Mouse (Mus musculus) lung, postnatal 25 days (tissue): ENCODE results near the gene Il2.

Experiments
- DNase-seq: peaks from one replicate; pipeline ENCODE4 v3.0.0; 2022; ENCODE audit warnings: low spot score

Gene Il2

GRCm38 (mm10) chr3:37125655-37126054 lies at the start of gene Il2:
TSS of gene Il2 (minus strand) at chr3:37125959.
- DNase-seq = no peak

DNA sequence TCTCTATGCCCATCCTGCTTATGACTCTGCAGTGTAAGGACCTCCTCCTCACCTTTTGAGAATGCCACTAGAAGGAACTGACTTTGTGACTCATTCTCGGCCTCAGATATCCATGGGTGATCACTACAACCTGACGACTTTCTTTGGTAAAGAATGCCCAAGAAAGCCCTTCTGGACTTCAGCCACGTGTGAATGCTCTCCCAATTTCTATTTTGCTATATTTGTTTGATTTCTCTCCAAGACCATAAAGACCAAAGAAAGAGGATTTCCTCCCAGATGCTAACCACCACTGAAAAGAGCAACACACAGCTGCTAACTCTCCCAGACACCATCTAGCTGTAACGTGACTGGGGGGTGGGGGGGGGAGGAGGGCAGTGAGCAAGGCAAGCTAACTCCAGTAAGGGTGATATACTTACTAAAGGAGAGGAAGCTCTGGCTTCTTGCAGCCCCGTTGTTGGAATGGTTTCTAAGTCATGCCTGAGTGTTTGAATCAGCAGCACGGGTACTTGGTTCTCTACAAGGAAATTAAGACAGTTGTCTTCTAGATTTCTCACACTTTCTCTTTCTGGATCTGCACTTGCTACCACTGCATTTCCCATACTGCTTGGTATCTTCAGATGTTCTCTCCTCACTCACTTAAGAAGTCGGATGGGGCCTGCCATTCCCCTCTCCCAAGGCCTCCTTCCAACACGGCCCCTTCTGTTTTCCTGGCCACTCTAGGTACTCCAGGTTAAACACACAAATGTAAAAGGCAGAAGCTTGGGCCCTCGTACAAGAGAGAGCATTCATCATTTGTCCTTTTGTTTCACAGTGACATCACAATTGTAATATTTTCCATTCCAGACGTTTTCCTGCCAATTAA lies 49.2 kb upstream of the Il2 start:
- DNase-seq = no peak

- DNase-seq = peak; percentile 7
Measured at GRCm38 (mm10) chr3:37173285-37173684, 47.5 kb upstream of the Il2 start.

DNA sequence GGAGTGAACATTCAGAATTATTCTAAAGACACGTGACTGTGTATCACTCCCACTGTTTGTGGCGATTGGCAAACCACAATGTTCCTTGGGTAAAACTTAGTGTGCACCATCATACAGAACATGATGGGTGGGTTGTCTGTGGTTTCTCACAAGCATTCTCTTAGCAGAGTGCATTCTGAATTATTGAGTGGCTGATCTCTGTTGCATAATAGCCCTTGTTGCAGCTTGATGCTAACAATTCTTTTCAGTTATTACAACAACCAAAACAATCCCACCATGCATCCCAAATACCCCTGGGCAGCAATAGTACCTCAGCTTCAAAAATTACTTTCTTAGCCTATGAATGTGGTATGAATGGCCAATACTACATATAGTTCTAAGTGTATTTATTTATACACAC lies 43.5 kb upstream of the Il2 start:
- DNase-seq = no peak

DNA sequence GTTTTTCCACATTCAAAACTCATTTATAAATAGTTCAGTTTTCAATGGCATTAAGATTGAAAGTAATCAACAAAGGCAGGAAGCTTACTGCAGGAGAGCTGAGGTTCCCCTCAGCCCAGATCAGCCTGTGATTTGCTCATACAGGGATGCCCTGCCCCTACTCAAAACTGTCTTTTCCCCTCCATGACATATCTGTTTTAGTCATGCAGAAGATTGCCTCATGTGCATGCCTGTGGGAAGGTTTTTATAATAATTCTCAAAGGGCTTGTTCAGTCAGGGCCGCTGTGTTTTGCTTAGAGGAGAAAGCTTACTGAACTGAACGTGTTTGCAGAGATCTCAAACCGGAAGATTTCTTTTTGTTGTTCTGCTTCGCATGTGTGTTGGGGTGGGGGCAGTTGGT lies 35.3 kb upstream of the Il2 start:
- DNase-seq = no peak

GRCm38 (mm10) chr3:37158246-37158645 lies 32.5 kb upstream of the Il2 start:
- DNase-seq = no peak

DNA sequence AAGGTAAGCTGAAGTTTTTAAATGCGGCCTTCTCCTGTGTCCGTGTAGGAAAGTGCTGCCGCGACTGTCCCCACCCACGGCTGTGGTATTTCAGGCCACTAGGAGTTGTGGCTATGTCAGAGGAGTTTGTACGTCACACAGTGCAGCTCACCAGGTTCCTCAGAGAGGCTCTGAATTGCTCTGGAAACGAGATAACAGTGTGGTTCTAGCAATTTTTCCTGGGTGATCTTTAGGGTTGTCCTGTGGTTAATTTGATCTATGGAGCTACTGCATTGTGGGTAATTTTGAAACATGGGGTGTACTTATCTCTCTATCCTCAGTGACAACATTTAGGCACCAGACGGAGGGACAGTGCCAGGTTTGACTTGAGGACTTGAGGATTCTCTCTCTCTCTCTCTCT lies 31.3 kb upstream of the Il2 start:
- no peak for DNase-seq

- no peak for DNase-seq
Measured at GRCm38 (mm10) chr3:37154396-37154795, 28.6 kb upstream of the Il2 start.

- no peak for DNase-seq
Measured at GRCm38 (mm10) chr3:37153004-37153403, 27.2 kb upstream of the Il2 start.

DNA sequence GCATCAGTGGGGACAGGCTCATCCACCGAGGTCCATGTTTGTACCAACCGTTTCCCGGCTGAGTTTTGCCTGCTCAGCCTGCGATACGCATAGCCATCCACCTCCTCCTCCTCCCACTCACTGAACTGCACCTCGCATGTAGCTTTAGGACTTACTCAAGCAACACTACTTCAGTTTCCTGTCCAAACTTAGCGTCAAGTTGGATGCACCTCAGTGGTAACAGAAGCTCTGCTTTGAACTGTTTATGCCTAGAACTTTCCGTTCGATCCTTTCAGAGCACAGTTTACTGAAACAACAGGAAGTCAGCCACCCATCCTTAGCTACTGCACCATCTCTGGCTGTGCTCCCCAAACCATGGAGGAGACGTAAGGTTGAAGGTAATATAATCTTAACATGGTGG lies 26.5 kb upstream of the Il2 start:
- DNase-seq = peak; percentile 29

DNA sequence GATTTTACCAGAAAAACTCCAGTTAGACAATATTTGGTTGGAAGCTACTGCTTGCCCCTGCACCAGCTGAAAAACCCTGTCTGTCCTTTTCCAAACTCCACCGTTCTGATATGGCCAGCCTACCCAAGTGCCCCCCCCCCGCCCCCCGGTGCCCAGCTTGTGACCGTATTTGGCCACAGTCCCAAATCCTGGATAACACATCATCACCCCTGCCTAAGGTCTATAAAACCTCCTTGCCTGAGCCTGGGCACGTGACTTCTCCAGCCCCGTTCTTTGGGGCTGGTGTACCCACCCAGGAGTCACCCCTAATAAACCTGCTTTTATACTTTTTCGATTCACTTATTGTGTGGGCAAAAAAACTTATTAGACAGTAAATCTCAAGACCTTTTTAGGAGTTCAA lies 21.1 kb upstream of the Il2 start:
- no peak for DNase-seq

GRCm38 (mm10) chr3:37146406-37146805 lies 20.6 kb upstream of the Il2 start:
- DNase-seq = no peak

GRCm38 (mm10) chr3:37144979-37145378 lies 19.2 kb upstream of the Il2 start:
- DNase-seq = no peak

DNA sequence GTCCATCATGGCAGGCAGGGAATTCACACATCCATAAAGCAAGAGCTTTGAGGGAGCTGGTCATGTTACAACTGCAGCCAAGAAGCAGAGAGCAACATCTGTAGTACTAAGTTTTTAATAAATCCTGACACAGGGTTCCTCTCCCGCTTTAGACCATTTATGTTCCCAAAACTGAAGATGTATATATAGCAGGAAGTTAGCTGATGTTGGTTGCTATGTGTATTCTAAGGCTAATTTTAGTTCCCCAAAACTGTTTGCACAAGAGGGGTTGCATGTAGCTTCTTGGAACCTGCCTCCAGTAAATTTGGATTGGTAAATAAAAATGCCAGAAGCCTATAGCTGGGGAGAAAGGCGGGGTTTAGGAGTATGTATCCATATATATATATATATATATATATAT lies 16.1 kb upstream of the Il2 start:
- DNase-seq = no peak

DNA sequence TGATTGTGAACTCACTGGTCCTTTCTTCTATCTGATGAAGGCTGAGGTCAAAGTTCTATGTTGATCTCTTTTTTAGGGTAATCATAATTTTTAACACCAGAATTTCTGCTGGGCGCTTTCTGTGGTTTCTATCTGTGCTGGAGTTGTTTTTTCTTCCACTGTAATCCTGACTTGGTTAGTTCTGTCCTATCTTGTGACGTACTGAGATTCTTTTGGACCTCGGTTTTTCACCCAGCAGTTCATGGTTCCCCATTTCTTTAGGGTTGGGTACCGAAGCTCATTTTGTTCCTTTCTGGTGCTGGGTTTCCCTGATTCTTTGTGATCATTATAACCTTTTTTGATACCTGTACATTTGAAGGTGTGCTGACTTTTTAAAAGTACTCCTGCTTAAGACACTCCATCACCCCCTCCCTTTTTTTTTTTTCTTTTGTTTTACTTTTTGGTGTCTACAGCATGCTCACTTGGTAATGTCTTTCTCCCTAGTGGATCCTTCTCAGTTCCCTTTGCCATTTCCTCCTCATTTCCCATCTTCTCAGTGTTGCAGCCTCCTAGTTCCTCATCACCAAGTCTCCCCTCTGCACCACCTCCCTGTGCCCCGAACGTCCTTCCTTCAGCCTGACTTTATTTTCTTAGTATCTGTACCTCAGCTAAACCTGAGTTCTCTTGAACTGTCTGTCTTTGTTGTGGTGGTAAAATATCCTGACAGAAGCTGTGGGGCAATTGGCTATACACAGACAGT lies 14.6 kb upstream of the Il2 start:
- no peak for DNase-seq

DNA sequence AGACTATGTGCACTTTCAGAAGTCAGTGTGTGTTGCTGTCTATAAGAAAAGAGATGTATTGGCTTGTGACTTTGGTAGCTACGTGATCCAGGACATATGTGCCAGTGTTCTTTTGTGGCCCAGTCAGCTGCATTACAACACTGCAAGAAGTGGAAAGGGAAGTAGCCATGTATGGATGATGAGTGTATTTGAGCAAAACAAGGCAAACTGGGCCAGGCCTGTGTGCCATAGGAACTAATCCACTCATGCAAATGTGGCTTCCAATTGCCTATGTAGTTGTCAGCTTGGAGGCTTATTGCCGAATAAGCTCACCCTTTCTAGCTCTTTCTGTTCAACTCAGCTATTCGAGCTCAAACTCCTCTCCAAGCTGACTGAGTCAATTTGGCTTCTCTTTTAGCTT lies 13.4 kb upstream of the Il2 start:
- no peak for DNase-seq

- DNase-seq = no peak
Measured at GRCm38 (mm10) chr3:37137231-37137630, 11.5 kb upstream of the Il2 start.

DNA sequence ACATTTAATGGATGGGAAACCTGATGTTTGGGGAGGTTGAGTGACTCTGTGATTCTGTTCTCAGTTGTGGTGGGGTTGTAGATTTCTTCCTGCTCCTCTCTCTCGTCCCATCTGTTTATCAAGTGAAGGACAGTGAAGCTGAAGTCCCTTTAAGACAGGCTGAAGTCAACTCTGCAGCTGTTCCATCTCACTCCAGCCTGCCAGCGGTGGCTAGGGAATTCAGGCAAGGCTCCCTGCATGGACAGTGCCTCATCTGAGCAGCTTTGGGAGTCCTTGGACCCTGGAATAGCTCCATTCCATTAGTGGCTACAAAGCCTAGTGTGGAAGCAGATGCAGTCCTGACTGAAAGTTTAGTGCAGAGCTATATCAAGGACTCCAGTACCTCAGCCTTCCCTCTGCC lies 3.3 kb upstream of the Il2 start:
- no peak for DNase-seq

DNA sequence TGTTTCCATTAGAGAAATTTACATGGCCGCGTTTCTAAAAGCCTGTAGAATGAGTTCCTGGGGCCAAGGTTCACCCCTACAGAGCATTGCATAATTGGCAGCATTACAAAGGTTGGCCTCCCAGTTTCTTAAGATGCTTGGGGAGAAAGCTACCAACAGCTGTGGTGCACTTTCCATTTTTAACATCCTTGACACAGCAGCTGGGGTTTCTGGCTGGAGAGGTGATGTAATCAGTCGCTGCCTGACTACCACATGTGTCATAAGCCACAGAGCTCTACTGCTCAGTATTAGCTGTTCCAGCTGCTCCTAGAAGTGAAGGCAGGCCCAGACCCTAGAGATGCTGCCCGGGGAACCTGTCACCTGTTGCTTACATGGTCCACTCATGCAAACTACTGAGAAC lies 2.5 kb upstream of the Il2 start:
- peak; percentile 43 for DNase-seq

GRCm38 (mm10) chr3:37126162-37126561 lies 403 bp upstream of the Il2 start:
- no peak for DNase-seq

DNA sequence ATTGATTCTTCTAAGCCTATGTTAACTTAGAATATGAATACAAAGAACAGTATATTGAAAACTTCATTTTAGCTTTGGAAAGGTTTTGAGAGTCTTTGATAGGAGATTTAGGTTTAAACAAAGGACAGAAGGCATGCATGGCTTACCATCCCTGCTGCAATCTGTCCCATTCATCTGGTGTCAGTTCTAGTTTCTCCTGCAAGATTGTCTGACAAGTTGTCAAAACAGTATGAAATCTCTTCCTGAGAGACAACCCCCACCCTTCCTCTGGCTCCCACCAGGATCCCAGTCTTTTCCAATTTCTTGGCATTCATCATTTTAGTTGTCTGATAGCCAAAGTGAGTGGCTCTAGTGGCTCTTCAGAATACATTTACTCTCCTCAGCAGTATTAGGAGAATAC lies 35.0 kb downstream of the Il2 start:
- DNase-seq = no peak

DNA sequence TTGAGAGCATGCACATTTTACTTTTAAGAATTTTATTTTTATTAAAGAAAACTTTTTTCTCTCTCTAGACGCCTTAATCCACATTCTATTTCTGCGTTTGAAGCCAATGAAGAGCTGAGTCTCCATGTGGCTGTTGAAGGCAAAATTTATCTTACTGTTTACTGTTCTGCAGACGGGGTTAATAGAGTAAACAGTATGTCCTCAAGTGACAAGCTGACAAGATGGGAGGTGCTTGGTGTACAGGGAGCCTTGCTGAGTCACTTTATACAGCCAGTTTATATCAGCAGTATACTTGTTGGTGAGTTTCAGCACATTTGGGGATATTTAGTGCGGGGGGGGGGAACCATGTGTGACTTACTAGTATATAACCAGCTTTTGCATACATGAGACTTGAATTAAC lies 40.9 kb downstream of the Il2 start:
- no peak for DNase-seq

GRCm38 (mm10) chr3:37073211-37073610 lies 52.5 kb downstream of the Il2 start:
- DNase-seq = peak; percentile 32
